Mouse (Mus musculus): ENCODE measurements around the gene Trex1.

Gene Trex1

GRCm38 (mm10) chr9:109050674-109050997, 8.9 kb downstream of the Trex1 start:
- DNase-seq: no peak

- no peak for DNase-seq
These were observed 9.4 kb downstream of the Trex1 start for GRCm38 (mm10) chr9:109049996-109050673.

- no peak for DNase-seq
These were observed 10.2 kb downstream of the Trex1 start for GRCm38 (mm10) chr9:109049316-109049715.

- peak; percentile 67 to 69 for DNase-seq
These were observed 13.2 kb downstream of the Trex1 start for GRCm38 (mm10) chr9:109046306-109046705.

GRCm38 (mm10) chr9:109041351-109041750, 18.2 kb downstream of the Trex1 start:
- DNase-seq: no peak

GRCm38 (mm10) chr9:109040906-109041305, 18.6 kb downstream of the Trex1 start:
- peak; percentile 66 to 82 for DNase-seq

- peak in 1 of 2 experiments; percentile 46 for DNase-seq
These were observed 19.3 kb downstream of the Trex1 start for GRCm38 (mm10) chr9:109040216-109040615.

- no peak for DNase-seq
These were observed 19.9 kb downstream of the Trex1 start for GRCm38 (mm10) chr9:109039681-109040080.

- DNase-seq: peak; percentile 80 to 86
These were observed 20.6 kb downstream of the Trex1 start for GRCm38 (mm10) chr9:109038901-109039364.

- DNase-seq: peak; percentile 87 to 91
These were observed 21.2 kb downstream of the Trex1 start, which contains the start of gene Shisa5 for GRCm38 (mm10) chr9:109038086-109038895. TSS of gene Shisa5 (plus strand) at chr9:109038565.

- no peak for DNase-seq
These were observed 27.1 kb downstream of the Trex1 start for GRCm38 (mm10) chr9:109032435-109032834.

- no peak for DNase-seq
These were observed 27.8 kb downstream of the Trex1 start for GRCm38 (mm10) chr9:109031686-109032085.

GRCm38 (mm10) chr9:109031001-109031400, 28.5 kb downstream of the Trex1 start:
- DNase-seq: no peak

- no peak for DNase-seq
These were observed 29.2 kb downstream of the Trex1 start for GRCm38 (mm10) chr9:109030312-109030711.

GRCm38 (mm10) chr9:109028919-109029318, 30.6 kb downstream of the Trex1 start:
- peak in 1 of 2 experiments; percentile 53 for DNase-seq

- no peak for DNase-seq
These were observed 31.1 kb downstream of the Trex1 start for GRCm38 (mm10) chr9:109028421-109028820.

- DNase-seq: peak in 1 of 2 experiments; percentile 36
These were observed 32.0 kb downstream of the Trex1 start for GRCm38 (mm10) chr9:109027521-109027920.

GRCm38 (mm10) chr9:109022866-109023685, 36.5 kb downstream of the Trex1 start:
- no peak for DNase-seq

GRCm38 (mm10) chr9:109021428-109021827, 38.1 kb downstream of the Trex1 start:
- no peak for DNase-seq

GRCm38 (mm10) chr9:109016973-109017604, 42.4 kb downstream of the Trex1 start:
- DNase-seq: no peak

GRCm38 (mm10) chr9:109015397-109015796, 44.1 kb downstream of the Trex1 start:
- DNase-seq: no peak

GRCm38 (mm10) chr9:109010316-109010690, 49.2 kb downstream of the Trex1 start:
- DNase-seq: no peak

Measured in lung, adult 18-20 months (tissue).